Mouse (Mus musculus): ENCODE results near the gene 4930564D02Rik.

The 4930564D02Rik gene

DNA sequence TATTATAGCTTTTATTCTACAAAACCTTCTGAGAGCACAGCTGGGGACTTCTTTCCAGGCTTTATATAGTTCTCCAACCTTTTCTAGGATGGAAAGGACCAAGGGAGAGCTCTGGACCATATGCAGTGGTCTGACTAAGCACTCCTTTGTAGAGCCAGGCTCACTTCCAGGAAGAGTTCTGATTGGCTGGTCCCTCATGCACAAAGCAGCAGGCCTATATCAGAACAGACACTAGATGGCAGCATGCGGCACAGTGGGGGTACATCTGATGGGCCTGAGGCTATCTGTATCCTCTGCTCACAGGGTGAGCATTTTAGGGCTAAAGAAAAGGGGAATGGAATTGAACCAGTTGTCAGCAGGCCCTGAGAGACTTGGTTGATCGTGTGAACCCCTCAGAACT, 47.6 kb downstream of the 4930564D02Rik start:
- peak; percentile 70 for DNase-seq

DNA sequence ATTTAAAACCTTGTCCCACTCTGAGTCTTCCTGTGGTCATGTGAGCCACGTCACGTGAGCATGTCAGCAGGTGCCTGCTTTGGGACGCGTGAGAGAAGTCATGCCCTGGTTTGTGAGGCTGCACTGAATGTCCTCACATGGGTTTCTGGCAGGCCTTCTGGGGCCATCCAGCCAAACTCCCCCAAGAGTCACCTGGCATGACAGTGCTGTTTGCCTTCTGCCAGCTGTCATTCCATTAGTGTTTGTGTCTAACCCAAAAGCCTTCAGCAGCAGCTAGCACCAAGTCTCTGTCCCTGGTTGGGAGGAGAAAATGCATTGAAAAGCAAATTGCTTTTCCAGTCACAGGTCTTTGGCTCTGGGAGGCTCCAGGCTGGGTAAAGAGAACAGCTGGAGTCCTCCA, 50.0 kb downstream of the 4930564D02Rik start:
- peak; percentile 57 for DNase-seq

DNA sequence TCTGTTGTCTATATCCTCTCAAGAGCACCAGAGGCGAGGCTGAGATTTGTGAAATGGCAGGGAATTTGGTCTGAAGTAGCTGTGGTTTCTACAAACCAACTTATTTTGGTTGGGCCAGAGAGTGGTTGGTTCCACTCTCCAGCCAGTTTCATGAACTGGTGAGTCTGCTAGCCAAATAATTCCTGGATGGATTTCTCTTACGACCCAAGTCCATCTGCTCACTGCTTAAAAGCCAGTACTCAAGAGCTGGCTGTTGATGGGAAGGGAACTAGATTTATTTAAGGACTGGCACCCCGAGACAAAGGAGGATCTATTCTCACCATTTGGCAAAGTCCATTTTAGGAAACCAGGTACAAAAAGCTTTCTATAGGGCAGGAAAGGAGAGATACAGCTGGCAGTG, 57.1 kb downstream of the 4930564D02Rik start:
- peak; percentile 41 for DNase-seq

DNA sequence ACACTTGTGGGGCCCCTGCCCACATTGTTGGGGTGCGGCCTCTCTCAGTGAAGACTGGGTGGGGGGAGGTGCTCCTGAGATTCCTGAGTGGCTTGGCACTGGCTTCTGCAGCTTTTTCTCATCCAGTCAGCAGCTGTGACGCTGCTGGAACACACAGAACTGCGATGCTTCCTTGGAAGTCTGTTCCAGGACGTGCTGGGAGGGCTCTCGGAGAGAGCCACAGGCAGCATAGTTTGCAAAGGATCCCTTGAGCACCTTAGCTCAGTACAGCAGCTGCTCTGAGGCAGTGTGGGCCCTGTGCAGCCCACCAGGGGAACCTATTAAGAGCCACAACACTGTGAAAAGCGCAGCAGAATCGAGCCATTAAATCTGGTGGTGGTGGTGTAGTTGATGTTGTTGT, 61.2 kb downstream of the 4930564D02Rik start:
- DNase-seq, result no peak

All from cerebellum, adult 11 months (tissue).